Mouse (Mus musculus): ENCODE results near the gene Tiam1.

The Tiam1 gene

GRCm38 (mm10) chr16:89912686-89913375, 230.7 kb downstream of the Tiam1 start:
- no peak for DNase-seq (ENCODE audit: low spot score in 2 of 2)

DNA sequence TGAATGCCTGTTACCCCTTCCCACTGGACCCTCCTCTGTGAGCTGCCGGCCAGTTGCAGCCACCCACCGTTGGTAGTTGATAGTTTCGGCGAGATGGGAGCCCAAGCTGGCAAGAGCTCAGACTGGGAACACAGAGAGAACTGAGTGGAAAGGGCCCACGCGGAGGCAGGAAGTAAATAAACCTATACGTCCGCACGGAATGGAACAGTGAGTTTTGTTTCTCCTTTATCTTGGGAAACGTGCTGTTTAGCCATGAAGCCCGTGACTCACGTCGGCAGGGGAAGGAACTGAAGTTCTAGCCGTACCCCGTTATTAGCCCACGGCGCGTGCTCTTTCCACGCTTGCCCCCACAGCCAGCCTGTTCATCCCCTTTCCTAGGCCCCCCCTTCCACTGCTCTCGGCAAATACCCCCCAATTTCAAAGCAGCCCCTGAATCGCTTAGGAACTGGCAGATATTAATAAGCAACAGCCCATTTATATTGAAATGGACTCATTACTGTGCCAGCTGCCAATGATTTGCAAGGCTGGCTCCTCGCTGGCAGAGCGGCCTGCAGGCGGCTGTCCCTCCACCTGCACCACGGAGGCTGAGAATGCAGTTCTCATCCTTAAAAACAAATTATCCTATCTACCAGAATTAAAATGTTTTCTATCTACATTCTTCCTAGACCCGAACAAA, 234.0 kb downstream of the Tiam1 start:
- peak in 1 of 2 experiments; percentile 46 for DNase-seq (ENCODE audit: low spot score in 2 of 2)

GRCm38 (mm10) chr16:89907651-89908050, 235.9 kb downstream of the Tiam1 start:
- DNase-seq (ENCODE audit: low spot score in 2 of 2) = no peak

DNA sequence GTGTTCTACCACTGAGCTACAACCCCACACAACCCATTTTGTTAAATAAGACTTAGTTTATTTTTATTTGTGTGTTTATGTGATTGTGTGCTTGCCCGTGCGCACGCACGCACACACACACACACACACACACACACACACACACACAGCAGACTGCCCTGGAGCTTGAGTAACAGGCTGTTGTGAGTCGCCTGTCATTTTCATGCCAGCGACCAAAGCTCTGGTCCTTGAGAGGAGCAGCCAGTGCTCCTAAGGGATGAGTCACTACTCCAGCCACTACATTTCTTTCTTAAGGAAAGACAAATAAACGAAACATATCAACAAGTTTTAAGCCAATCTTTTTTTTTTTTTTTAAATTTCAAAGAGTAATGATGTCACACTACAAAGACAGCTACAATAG, 236.7 kb downstream of the Tiam1 start:
- DNase-seq (ENCODE audit: low spot score in 2 of 2) = no peak

DNA sequence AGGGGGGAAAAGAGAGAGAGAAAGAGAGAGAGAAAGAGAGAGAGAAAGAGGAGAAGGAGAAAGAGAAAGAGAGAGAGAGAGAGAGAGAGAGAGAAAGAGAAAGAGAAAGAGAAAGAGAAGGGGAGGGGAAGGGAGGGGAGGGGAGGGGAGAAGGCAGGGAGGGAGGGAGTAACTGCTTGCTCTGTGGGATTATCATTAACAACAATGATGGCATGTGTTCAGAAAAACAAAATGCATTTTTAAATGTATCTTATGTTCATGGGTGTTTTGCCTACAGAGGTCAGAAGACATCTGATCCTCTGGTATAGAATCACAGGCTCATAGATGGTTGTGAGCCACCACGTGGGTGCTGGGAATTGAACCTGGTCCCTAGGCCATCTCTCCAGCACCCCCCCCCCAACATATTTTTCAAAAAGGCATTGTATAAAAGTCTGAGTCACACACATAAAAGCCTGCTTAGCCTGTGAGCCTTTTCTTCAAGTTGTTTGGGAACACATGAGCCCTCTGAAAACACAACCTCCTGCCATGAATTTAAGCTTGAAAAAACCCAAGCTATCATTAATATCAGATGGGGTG, 237.8 kb downstream of the Tiam1 start:
- DNase-seq (ENCODE audit: low spot score in 2 of 2) = no peak

- no peak for DNase-seq (ENCODE audit: low spot score in 2 of 2)
Observed at GRCm38 (mm10) chr16:89904121-89904520, 239.4 kb downstream of the Tiam1 start.

- DNase-seq (ENCODE audit: low spot score in 2 of 2) = no peak
Observed at GRCm38 (mm10) chr16:89902578-89903304, 240.8 kb downstream of the Tiam1 start.

DNA sequence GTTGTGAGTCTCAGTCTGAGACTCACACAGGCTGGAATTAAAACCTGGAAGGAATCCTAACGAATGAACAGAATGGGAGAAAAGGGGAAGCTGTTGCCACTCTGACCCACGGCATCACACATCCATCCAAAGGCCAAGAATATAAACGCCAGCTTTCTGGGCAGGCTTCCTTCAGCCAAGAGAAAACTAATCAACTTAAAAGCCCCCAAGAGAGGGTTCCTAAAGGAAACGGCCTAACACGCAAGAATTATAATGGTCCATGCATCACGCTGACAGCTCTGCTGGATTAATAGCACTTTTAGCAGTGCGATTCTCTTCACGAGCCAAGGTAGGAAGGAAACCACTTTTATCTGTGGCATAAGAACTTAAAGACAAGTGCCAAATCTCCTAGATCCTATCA, 242.9 kb downstream of the Tiam1 start:
- no peak for DNase-seq (ENCODE audit: low spot score in 2 of 2)

GRCm38 (mm10) chr16:89899192-89899591, 244.4 kb downstream of the Tiam1 start:
- peak in 1 of 2 experiments; percentile 61 for DNase-seq (ENCODE audit: low spot score in 2 of 2)

DNA sequence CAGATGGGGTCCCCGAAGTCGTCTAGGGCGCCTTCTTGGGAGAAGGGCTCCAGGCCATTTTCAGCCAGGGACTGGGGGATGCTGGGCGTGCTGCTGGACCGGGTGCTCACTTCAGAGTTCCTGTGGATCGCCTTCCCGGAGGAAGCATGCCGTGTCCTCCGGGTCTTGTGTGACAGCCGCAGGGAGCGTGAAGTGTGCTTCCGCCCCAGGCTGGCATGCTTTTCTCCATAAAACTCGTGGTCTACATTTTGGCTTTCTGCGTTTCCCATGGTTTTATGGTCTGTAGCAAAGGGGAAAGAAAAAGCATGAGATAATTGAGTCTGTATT, 245.3 kb downstream of the Tiam1 start:
- no peak for DNase-seq (ENCODE audit: low spot score in 2 of 2)

DNA sequence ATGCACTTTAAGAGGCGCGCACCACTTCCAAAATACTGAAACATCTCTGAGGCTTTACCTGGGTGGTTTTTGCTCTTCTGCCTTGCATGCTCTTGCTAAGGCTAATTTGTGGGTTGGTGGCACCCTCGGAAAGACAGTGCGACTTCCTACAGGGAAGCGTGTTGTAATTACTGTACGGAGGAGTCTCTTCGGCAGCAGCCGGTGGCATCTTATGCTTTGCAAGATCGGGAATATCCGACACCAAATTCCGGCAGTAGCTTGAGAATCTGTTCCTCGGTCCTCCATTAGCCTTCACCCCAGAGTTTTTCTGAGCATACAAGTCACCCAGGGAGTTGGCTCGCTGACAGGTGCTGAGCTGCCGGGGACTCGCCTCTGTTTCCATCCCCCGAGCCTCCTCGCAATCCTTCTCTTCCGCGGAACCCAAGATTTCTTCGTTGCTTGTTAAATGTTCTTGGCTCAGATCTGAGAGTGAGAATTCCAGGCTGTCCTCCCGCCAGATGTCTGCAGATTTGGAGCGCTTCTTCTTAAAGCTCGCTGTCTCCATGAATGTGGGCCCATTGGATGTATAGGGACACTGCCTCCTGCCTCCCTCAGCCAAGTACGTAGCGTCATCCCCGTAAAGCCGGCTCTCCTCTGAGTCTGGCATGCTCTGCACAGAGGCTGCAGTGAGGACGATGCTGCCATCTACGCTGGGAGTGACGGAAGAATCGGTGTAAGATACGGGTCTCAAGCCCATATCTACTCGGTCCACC, 245.8 kb downstream of the Tiam1 start:
- DNase-seq (ENCODE audit: low spot score in 2 of 2) = peak in 1 of 2 experiments; percentile 85

DNA sequence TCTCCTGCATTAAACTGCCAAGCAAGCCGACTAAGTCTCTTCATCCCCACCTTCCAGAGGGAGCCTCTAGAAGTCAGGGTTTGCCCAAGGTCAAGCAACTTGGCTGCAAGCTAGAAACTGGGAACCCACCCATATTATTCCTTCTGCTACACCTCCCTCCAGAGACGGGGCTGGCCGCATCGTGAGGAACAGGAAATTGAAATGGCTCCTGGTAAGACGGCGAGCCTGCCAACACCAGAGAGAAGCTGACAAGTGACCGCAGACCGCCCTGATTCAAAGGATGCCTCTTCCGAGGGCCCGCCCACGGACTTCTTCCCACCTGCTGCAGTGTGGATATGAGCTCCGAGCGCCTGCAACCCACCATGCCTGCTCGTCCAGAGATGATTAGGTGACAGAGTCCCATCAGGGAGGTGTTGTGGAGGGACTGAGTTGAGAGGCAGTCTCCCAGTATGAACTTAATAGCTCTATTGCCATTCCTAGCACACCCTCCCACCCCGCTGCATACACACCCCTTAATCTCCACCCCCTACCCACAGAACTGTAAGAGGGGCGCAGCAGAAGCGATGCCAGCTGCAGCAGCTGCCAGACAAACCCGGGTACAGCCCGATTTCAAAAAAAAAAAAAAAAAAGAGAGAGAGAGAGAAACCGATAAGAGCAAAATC, 246.6 kb downstream of the Tiam1 start:
- DNase-seq (ENCODE audit: low spot score in 2 of 2) = peak in 1 of 2 experiments; percentile 64

- no peak for DNase-seq (ENCODE audit: low spot score in 2 of 2)
Observed at GRCm38 (mm10) chr16:89896392-89896791, 247.2 kb downstream of the Tiam1 start.

- DNase-seq (ENCODE audit: low spot score in 2 of 2) = no peak
Observed at GRCm38 (mm10) chr16:89895283-89895682, 248.3 kb downstream of the Tiam1 start.

- no peak for DNase-seq (ENCODE audit: low spot score in 2 of 2)
Observed at GRCm38 (mm10) chr16:89894816-89895215, 248.8 kb downstream of the Tiam1 start.

GRCm38 (mm10) chr16:89890515-89891189, 252.9 kb downstream of the Tiam1 start:
- peak in 1 of 2 experiments; percentile 52 for DNase-seq (ENCODE audit: low spot score in 2 of 2)

GRCm38 (mm10) chr16:89889890-89890462, 253.6 kb downstream of the Tiam1 start:
- DNase-seq (ENCODE audit: low spot score in 2 of 2) = peak; percentile 43 to 68

DNA sequence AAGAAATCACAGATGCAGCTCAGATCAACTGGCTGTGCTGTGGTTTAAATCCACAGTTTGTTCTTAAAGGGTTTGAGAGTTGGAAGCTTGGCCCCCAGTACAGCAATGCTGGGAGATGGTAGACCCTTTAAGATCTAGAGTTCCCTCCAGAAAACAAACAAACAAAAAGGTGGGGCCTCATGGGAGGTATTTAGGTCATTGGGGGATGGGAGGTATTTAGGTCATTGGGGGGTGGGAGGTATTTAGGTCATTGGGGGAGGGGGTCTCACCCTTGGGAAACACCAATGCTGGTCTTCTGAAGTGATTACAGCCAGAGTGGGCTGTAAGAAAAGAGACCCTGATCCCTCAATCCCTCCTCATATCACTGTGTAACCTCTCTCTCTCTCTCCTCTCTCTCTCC, 257.0 kb downstream of the Tiam1 start:
- no peak for DNase-seq (ENCODE audit: low spot score in 2 of 2)

DNA sequence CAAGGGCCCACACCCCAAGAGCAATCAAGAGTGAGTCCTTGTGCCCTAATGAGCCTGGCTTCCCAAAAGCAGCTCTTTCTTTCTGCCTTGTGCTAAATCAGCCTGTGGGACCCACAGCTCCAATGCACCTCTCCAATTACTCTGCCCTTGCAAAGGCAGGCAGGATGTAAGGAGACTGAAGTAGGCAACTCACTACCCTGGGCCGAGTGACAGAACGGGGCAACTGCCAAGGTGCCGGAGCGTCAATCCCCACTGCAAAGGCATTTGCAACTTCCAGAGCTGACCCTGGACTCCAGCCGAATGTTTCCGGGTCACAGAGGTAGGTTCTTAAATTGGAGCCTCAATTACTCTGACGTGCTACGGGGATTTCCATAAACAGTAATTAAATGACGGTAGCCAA, 257.9 kb downstream of the Tiam1 start:
- no peak for DNase-seq (ENCODE audit: low spot score in 2 of 2)

DNA sequence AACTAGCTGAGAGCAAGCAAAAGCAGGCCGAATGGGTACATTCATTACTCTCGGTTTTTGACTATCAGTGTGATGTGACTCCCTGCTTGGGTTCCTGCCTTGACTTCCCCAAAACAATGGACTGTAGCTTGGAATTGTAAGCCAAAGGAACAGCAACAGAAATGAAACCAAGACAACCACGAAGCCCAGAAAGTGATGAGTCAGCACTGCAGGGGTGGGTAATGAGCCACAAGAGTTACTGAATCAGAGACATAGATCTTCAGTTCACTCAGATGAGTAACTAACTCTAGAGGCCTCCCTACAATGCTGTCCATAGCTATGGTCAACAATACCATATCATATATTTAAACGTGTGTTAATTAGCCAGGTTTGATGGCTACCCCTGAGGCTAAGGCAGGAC, 259.7 kb downstream of the Tiam1 start:
- DNase-seq (ENCODE audit: low spot score in 2 of 2) = no peak

Measured in left cerebral cortex, adult 9 months (tissue).